Mouse (Mus musculus): ENCODE measurements around the gene Ano2.

The Ano2 gene

GRCm38 (mm10) chr6:126080531-126080930, 390.3 kb downstream of the Ano2 start:
- DNase-seq, result no peak

GRCm38 (mm10) chr6:126086321-126086950, 396.2 kb downstream of the Ano2 start:
- DNase-seq, result no peak

- DNase-seq, result no peak
Measured at GRCm38 (mm10) chr6:126088489-126089265, 398.5 kb downstream of the Ano2 start.

All from B cell, adult 2 months (primary cell).